Mouse (Mus musculus): Measurements from ENCODE around the gene Methig1. TPM values are rescaled to one million over a fixed set of nuclear protein-coding genes. Genes with fewer than 3 reads are reported as not detected.
A peak's percentile ranks its signal among the peaks of the same experiment; 100 is the strongest.
"Not testable (repeated sequence)": the region's sequence is repeated elsewhere in the genome, so short reads cannot be mapped to it uniquely, and the experiment has no call there.

Gene Methig1
- total and polyA plus RNA-seq, 3 experiments: not detected

GRCm38 (mm10) chr15:100328089-100328488, 24.9 kb upstream of the Methig1 start:
- DNase-seq (ENCODE audit: low read depth, low spot score): peak; percentile 75
- not testable (repeated sequence) for H3K79me2 ChIP-seq (ENCODE audit: control insufficient read depth, insufficient read depth, low read length, poor library complexity); H3K9me3 ChIP-seq (replicated peaks; ENCODE audit: insufficient read depth, low read length); H3K4me3 ChIP-seq (ENCODE audit: control insufficient read depth in 1 of 2, insufficient read depth in 1 of 2, low read depth in 2 of 2, low read length in 2 of 2); H3K9ac ChIP-seq (ENCODE audit: control insufficient read depth, low read depth, low read length, poor library complexity, severe bottlenecking); H3K27ac ChIP-seq (ENCODE audit: control insufficient read depth, low read depth, low read length); H3K27me3 ChIP-seq (ENCODE audit: control insufficient read depth in 1 of 2, insufficient read depth in 2 of 2, low read length in 2 of 2); H3K36me3 ChIP-seq (ENCODE audit: control insufficient read depth in 1 of 2, insufficient read depth in 2 of 2, low read length in 2 of 2)
- peak; percentile 31 for TF ChIP-seq ZC3H11A (IDR thresholded peaks at IDR 0.05; ENCODE audit: low read depth, low read length)
- peak; percentile 29 for TF ChIP-seq RAD21 (IDR thresholded peaks at IDR 0.05; ENCODE audit: low read depth, low read length)
- peak; percentile 45 to 66 (median 49) for TF ChIP-seq CTCF (IDR thresholded peaks at IDR 0.05 in 2 of 3, conservative IDR thresholded peaks at IDR 0.05 in 1 of 3; ENCODE audit: control insufficient read depth in 1 of 3, insufficient read depth in 1 of 3, low read depth in 2 of 3, low read length in 3 of 3, poor library complexity in 1 of 3, severe bottlenecking in 1 of 3)
- TF ChIP-seq SMC3 (IDR thresholded peaks at IDR 0.05; ENCODE audit: low read depth, low read length): peak; percentile 58
- peaks cover 3 to 15% of the 10 kb centered on the region in 2 experiments for H3K4me1 ChIP-seq (ENCODE audit: control insufficient read depth in 1 of 2, insufficient read depth in 2 of 2, low read length in 2 of 2)

DNA sequence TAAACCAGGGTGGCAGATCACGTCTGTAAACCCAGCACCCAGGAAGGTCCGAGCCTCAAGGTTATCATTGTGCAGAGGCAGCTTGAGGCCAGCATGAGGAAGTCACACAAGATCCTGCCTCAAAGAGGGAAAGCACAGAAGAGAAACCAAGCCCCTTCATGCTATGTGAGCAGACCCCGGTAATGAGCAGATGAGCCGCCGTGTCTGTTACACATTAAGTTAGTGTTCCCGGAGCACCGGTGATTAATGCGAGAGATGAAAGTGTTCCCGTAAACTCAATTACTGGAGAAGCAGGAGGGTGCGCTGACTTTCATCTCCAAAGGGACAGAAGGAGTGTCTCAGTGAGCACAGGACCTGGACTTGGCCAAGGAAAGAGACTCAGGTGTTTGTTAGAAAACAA, 23.6 kb upstream of the Methig1 start:
- H3K9me3 ChIP-seq (replicated peaks; ENCODE audit: insufficient read depth, low read length); H3K4me3 ChIP-seq (ENCODE audit: control insufficient read depth in 1 of 2, insufficient read depth in 1 of 2, low read depth in 2 of 2, low read length in 2 of 2); H3K4me1 ChIP-seq (ENCODE audit: control insufficient read depth in 1 of 2, insufficient read depth in 2 of 2, low read length in 2 of 2); DNase-seq (ENCODE audit: low read depth, low spot score); H3K27me3 ChIP-seq (ENCODE audit: control insufficient read depth in 1 of 2, insufficient read depth in 2 of 2, low read length in 2 of 2); H3K27ac ChIP-seq (ENCODE audit: control insufficient read depth, low read depth, low read length); H3K79me2 ChIP-seq (ENCODE audit: control insufficient read depth, insufficient read depth, low read length, poor library complexity); H3K9ac ChIP-seq (ENCODE audit: control insufficient read depth, low read depth, low read length, poor library complexity, severe bottlenecking); H3K36me3 ChIP-seq (ENCODE audit: control insufficient read depth in 1 of 2, insufficient read depth in 2 of 2, low read length in 2 of 2): not testable (repeated sequence)

DNA sequence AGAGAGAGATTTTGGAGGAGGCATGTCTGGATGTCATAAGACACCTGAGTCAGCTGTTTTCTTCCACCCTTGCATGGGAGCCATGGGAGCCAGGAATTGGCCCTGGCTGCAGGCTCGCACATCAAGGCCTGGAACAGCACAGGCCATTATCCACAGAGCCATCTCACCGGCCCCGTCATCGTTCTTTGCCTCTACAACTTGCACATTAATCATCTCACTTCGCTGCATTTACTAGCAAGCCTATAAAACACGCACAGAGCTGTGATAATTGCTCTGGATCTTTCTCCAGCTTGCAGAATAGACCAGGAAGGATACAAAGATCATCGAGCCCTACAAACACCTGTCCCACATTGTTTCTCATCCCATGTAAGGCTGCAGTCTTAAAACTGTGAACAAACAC, 22.2 kb upstream of the Methig1 start:
- TF ChIP-seq POLR2AphosphoS2 (IDR thresholded peaks at IDR 0.05; ENCODE audit: low read length): no peak
- TF ChIP-seq MYB (IDR thresholded peaks at IDR 0.05; ENCODE audit: low read depth, low read length): no peak
- no peak for TF ChIP-seq CHD1 (IDR thresholded peaks at IDR 0.05; ENCODE audit: low read depth, low read length)
- TF ChIP-seq TAL1 (IDR thresholded peaks at IDR 0.05; ENCODE audit: low read length): no peak
- no peak for TF ChIP-seq TCF12 (IDR thresholded peaks at IDR 0.05; ENCODE audit: low read depth, low read length)
- TF ChIP-seq NELFE (IDR thresholded peaks at IDR 0.05; ENCODE audit: low read depth, low read length): no peak
- no peak for TF ChIP-seq MXI1 (IDR thresholded peaks at IDR 0.05; ENCODE audit: low read depth, low read length)
- TF ChIP-seq ELF1 (IDR thresholded peaks at IDR 0.05; ENCODE audit: low read depth, low read length): no peak
- no peak for TF ChIP-seq E2F4 (IDR thresholded peaks at IDR 0.05; ENCODE audit: borderline replicate concordance, low read depth, low read length)
- no peak for TF ChIP-seq KAT2A (conservative IDR thresholded peaks at IDR 0.05; ENCODE audit: low read depth, low read length)
- TF ChIP-seq RCOR1 (IDR thresholded peaks at IDR 0.05; ENCODE audit: low read depth, low read length): no peak
- no peak for TF ChIP-seq POLR2AphosphoS5 (IDR thresholded peaks at IDR 0.05; ENCODE audit: borderline replicate concordance, low read depth, low read length)
- no peak for TF ChIP-seq POLR2A (IDR thresholded peaks at IDR 0.05; ENCODE audit: control insufficient read depth in 1 of 2, insufficient read depth in 1 of 2, low read depth in 1 of 2, low read length in 2 of 2, poor library complexity in 1 of 2)
- TF ChIP-seq HCFC1 (IDR thresholded peaks at IDR 0.05; ENCODE audit: low read depth, low read length): no peak
- H3K27ac ChIP-seq (ENCODE audit: control insufficient read depth, low read depth, low read length): no peak overlapping the region
- DNase-seq (ENCODE audit: low read depth, low spot score): no peak
- H3K4me1 ChIP-seq (ENCODE audit: control insufficient read depth in 1 of 2, insufficient read depth in 2 of 2, low read length in 2 of 2): peaks cover 3 to 4% of the 10 kb centered on the region in 2 experiments
- no peaks in the 10 kb centered on the region for H3K79me2 ChIP-seq (ENCODE audit: control insufficient read depth, insufficient read depth, low read length, poor library complexity)
- no peaks in the 10 kb centered on the region for H3K27me3 ChIP-seq (ENCODE audit: control insufficient read depth in 1 of 2, insufficient read depth in 2 of 2, low read length in 2 of 2)
- H3K9me3 ChIP-seq (replicated peaks; ENCODE audit: insufficient read depth, low read length): no peaks in the 10 kb centered on the region
- H3K9ac ChIP-seq (ENCODE audit: control insufficient read depth, low read depth, low read length, poor library complexity, severe bottlenecking): no peak overlapping the region
- H3K36me3 ChIP-seq (ENCODE audit: control insufficient read depth in 1 of 2, insufficient read depth in 2 of 2, low read length in 2 of 2): peaks cover 0 to 3% of the 10 kb centered on the region in 2 experiments; a peak in 1 of 4 replicates
- no peak overlapping the region for H3K4me3 ChIP-seq (ENCODE audit: control insufficient read depth in 1 of 2, insufficient read depth in 1 of 2, low read depth in 2 of 2, low read length in 2 of 2)
